Mouse (Mus musculus) inflammation-experienced regulatory T-cells, adult 16 weeks (primary cell): ENCODE measurements around the gene Lhpp. TPM values are rescaled to one million over a fixed set of nuclear protein-coding genes. Genes with fewer than 3 reads are reported as not detected.

ENCODE experiments used
- polyA plus RNA-seq: library from polyadenylated mRNA; unstranded; fragments of 100-300 nt; shearing (Covaris generic); gene quantifications from one replicate; pipeline ENCODE4 v1.2.1, GENCODE M21; 2017

Lhpp gene
- 4.4 TPM for polyA plus RNA-seq

DNA sequence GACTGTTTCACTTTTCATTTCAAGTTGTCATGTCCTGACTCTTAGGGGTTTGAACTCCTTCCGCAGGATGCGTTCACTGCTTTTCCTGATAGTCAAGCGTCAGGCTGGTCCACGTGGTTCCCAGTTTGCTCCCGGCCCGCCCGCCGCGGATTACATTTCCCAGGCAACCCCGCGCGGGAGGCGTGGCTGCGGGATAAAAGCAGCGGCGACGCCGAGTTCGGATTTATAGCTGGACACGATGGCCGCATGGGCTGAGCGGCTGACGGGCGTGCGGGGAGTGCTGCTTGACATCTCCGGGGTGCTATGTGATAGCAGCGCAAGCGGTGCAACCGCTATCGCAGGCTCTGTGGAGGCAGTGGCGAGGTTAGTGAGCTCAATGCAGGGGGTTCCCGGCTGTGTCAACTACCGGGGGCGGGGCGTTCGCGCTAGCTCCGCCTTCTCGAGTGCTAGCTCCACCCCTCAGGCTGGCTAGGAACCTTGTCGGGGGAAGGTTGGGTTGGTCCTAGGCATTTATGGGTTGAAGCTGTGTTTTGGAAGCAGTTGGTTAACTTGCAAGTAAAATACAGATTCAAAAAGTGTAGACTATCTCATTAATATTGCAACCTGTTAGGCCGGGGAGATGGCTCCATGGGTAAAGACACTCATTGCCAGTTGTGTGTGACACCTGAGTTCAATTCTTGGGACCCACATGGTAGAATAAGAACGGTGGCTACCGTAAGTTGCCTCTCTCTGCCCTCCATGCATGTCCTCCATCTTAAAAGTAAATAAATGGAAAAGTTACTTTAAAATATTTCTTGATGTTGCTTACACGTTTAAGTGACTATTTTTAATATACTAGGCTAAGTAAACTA lies at the start of gene Lhpp:
Gene Lhpp, plus strand, starts transcription at position 171 of the 851 bp plus-strand sequence.

GRCm38 (mm10) chr7:132576116-132576650 lies 34.3 kb upstream of the Lhpp start, which contains the start of gene Oat:
Gene Oat (minus strand): TSS chr7:132576398.

GRCm38 (mm10) chr7:132599071-132599975 lies 11.1 kb upstream of the Lhpp start, which contains the start of gene Nkx1-2:
Gene Nkx1-2 (minus strand): TSS chr7:132599637.

Other genes with a start within 250 kb of the Lhpp start
- gene Oat, start 34.2 kb upstream of the Lhpp start, polyA plus RNA-seq = 98.4 TPM
- gene Nkx1-2, start 11.0 kb upstream of the Lhpp start, polyA plus RNA-seq = not detected
- 146 TPM for gene Fam53b, start 203.2 kb downstream of the Lhpp start, polyA plus RNA-seq
- gene Eef1akmt2, start 242.0 kb downstream of the Lhpp start, polyA plus RNA-seq = 59.7 TPM
- gene Abraxas2, start 248.6 kb downstream of the Lhpp start, polyA plus RNA-seq = 42.6 TPM